Mouse (Mus musculus) heart, adult 2 months (tissue): ENCODE measurements around the gene Gm32717.
"Not testable (repeated sequence)": the region's sequence is repeated elsewhere in the genome, so short reads cannot be mapped to it uniquely, and the experiment has no call there.

Experiments
- CTCF ChIP-seq: fragments of 200-600 bp; IDR thresholded peaks from 2 replicates; pipeline ENCODE4 v1.8.1; 2022; ENCODE audit warnings: antibody characterized with exemption, mild to moderate bottlenecking, moderate library complexity
- POLR2A ChIP-seq: fragments of 200-500 bp; IDR thresholded peaks from 2 replicates; pipeline ENCODE4 v1.6.1; 2011; ENCODE audit warnings: mild to moderate bottlenecking, low read depth, low read length, control low read depth; ENCODE audit not compliant: insufficient read depth

DNA sequence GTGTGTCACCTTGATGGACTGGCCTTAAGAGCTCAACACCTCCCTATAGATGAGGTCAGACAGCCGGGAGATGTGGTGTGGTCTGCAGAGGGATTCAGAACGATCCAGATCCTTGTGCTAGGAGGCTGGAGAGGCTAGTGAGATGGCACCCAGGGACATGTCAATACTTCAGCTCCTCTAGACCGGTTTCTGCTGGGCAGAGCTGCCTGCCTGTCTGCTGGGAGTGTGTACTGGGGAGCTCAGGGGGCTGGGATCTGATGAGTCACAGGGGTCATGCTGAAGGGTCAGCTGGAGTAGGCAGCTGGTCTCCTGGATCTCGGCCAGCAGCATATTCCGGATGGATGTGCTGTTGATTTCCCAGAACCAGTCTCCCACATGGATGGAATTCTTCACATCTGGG, 8.0 kb downstream of the Gm32717 start:
- TF ChIP-seq POLR2A, CTCF: not testable (repeated sequence)
